Mouse (Mus musculus): ENCODE measurements around the gene Sbpl. TPM values are rescaled to one million over a fixed set of nuclear protein-coding genes. Genes with fewer than 3 reads are reported as not detected.
A peak's percentile ranks its signal among the peaks of the same experiment; 100 is the strongest.

The Sbpl gene
- polyA plus RNA-seq (2014; fragmentation: Nextera tagmentation; extraction: Ambion mirVana), result not detected in 2 replicates

DNA sequence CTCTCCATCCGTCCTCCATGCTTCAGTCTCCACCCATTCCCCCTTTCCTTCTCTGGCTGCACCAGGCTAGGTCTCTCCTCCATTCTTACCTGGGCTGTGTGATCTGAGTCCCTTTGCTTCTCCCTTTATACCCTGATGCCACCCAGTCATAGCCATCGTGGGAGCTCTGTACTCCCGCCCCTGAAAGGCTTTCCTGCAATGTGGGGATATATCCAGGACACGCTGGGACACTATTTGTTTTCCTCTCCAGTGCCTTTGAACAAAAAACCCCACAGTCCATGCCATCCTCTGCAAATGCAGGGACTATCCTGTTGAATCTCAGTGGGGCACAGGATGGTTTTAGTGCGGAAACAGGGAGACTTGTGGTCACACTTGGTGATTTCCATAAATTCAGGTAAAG, at the start of gene Sbpl:
TSS of gene Sbpl (minus strand) at position 101 of the 400 bp plus-strand sequence.
- Histone ChIP-seq H3K27ac (ENCODE audit: low read depth, low read length) (no peak within 1 kb of the TSS), H3K36me3 (ENCODE audit: control insufficient read depth, insufficient read depth, low read length) (no peaks in the 10 kb centered on the region), H3K27me3 (ENCODE audit: control insufficient read depth, insufficient read depth, low read length) (no peaks in the 10 kb centered on the region), H3K9me3 (ENCODE audit: control insufficient read depth, low read length) (no peaks in the 10 kb centered on the region), H3K4me2 (replicated peaks; ENCODE audit: low read depth, low read length) (no peak within 1 kb of the TSS), H3K4me3 (ENCODE audit: low read depth, low read length) (no peak within 1 kb of the TSS), H3K9ac (ENCODE audit: low read depth, low read length) (no peak within 1 kb of the TSS), H3K4me1 (replicated peaks; ENCODE audit: control insufficient read depth, insufficient read depth, low read length) (no peaks in the 10 kb centered on the region)
- WGBS, result 77% methylated on average over 5 of the region's 5 CpGs
- DNase-seq (ENCODE audit: low spot score), result no peak
- no peak for ATAC-seq (ENCODE audit: low FRiP score)

DNA sequence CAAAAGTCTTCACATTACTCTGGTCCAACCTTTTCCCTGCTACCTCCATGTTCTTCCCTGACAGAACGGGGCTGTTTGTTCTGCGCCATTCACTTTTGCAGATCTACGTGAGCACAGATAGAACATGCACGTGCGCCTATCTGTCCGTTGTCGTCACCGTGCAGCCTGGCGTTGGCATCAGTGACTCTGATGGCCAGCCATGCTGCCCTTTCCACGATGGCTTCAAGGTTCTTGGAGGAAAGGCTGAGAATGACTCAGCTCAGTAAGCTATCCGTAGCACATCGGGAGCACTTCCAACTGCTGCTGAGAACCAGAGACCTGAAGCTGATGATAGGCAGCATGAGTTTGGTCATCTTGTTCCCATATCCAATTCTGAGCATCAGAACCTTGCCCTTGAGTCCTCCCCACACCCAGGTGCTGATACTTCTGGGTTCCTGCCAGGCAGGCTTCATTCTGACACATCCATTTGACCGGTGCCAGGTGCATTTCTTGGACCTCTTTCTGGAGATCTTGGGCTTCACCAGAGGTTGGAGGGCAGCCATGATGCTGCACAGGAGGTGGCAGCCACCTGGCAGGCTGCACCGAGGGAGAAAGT, 49.1 kb upstream of the Sbpl start:
- H3K4me3 ChIP-seq (ENCODE audit: low read depth, low read length), result no peak overlapping the region
- H3K9me3 ChIP-seq (ENCODE audit: control insufficient read depth, low read length), result no peaks in the 10 kb centered on the region
- no peak for DNase-seq (ENCODE audit: low spot score)
- no peak for ATAC-seq (ENCODE audit: low FRiP score)
- H3K4me2 ChIP-seq (replicated peaks; ENCODE audit: low read depth, low read length), result no peak overlapping the region
- no peak overlapping the region for H3K27ac ChIP-seq (ENCODE audit: low read depth, low read length)
- H3K4me1 ChIP-seq (replicated peaks; ENCODE audit: control insufficient read depth, insufficient read depth, low read length), result no peaks in the 10 kb centered on the region
- no peaks in the 10 kb centered on the region for H3K36me3 ChIP-seq (ENCODE audit: control insufficient read depth, insufficient read depth, low read length)
- H3K9ac ChIP-seq (ENCODE audit: low read depth, low read length), result no peak overlapping the region
- 92% methylated on average over 14 of the region's 14 CpGs for whole genome bisulfite sequencing
- no peaks in the 10 kb centered on the region for H3K27me3 ChIP-seq (ENCODE audit: control insufficient read depth, insufficient read depth, low read length)

DNA sequence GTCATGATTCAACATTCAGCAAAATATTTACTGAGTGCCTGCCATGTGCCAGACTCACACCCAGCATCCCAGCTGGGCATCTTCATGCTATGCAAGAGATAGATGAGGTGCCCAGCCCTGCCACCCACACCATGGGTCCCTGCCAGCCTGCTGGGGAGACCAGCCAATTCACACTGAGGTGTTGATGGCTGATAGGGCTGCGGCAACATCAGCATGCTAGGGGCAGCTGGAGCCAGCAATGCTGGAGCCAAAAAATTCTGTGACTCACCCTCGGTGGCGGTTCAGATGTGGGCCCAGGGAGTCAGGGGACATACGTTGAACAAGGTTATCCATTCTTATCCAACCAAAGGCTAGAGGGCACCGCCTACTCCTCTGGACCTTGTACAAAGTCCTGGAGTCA, 45.3 kb upstream of the Sbpl start:
- DNase-seq (ENCODE audit: low spot score), result no peak

GRCm38 (mm10) chr17:23998383-23998782, 43.3 kb upstream of the Sbpl start:
- 76% methylated on average over 6 of the region's 6 CpGs for WGBS
- H3K27me3 ChIP-seq (ENCODE audit: control insufficient read depth, insufficient read depth, low read length), result no peaks in the 10 kb centered on the region; the same call in 1 of the 2 replicates
- no peak overlapping the region for H3K9ac ChIP-seq (ENCODE audit: low read depth, low read length)
- no peak overlapping the region for H3K4me3 ChIP-seq (ENCODE audit: low read depth, low read length)
- no peaks in the 10 kb centered on the region for H3K36me3 ChIP-seq (ENCODE audit: control insufficient read depth, insufficient read depth, low read length)
- no peak for DNase-seq (ENCODE audit: low spot score)
- H3K4me2 ChIP-seq (replicated peaks; ENCODE audit: low read depth, low read length), result no peak overlapping the region
- no peak for ATAC-seq (ENCODE audit: low FRiP score)
- no peaks in the 10 kb centered on the region for H3K9me3 ChIP-seq (ENCODE audit: control insufficient read depth, low read length)
- no peak overlapping the region for H3K27ac ChIP-seq (ENCODE audit: low read depth, low read length)
- no peaks in the 10 kb centered on the region for H3K4me1 ChIP-seq (replicated peaks; ENCODE audit: control insufficient read depth, insufficient read depth, low read length)

More for the DNA sequence above, 45.3 kb upstream of the Sbpl start:
- no peak for ATAC-seq (ENCODE audit: low FRiP score)
- no peak overlapping the region for H3K9ac ChIP-seq (ENCODE audit: low read depth, low read length)
- H3K4me1 ChIP-seq (replicated peaks; ENCODE audit: control insufficient read depth, insufficient read depth, low read length), result no peaks in the 10 kb centered on the region
- H3K27me3 ChIP-seq (ENCODE audit: control insufficient read depth, insufficient read depth, low read length), result no peaks in the 10 kb centered on the region
- 69% methylated on average over 5 of the region's 5 CpGs for WGBS
- H3K36me3 ChIP-seq (ENCODE audit: control insufficient read depth, insufficient read depth, low read length), result no peaks in the 10 kb centered on the region
- H3K4me2 ChIP-seq (replicated peaks; ENCODE audit: low read depth, low read length), result no peak overlapping the region
- H3K9me3 ChIP-seq (ENCODE audit: control insufficient read depth, low read length), result no peaks in the 10 kb centered on the region
- no peak overlapping the region for H3K4me3 ChIP-seq (ENCODE audit: low read depth, low read length)
- no peak overlapping the region for H3K27ac ChIP-seq (ENCODE audit: low read depth, low read length)

DNA sequence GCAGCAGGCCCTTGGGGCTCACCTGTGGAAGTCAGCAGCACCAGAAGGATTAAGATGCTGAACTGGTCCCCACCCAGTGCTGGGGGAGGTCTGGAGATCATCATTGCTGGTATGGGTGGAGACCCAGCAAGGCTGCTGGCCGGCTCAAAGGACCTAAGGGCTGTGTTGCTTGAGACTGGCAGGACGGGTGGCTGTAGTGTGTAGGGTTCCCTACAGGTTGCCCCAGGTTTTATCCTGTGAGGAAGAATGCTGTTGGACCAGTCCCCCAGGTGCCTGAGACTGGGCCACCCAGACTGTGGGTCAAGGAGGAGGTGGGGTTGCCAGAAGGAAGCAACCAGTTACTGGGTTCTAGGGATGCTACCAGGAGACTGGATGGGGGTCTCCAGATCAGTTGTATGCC, 42.8 kb upstream of the Sbpl start, which contains the start of gene Prss22:
TSS of gene Prss22 (minus strand) at position 200 of the 400 bp plus-strand sequence.
- no peaks in the 10 kb centered on the region; the same call in 1 of the 2 replicates for H3K27me3 ChIP-seq (ENCODE audit: control insufficient read depth, insufficient read depth, low read length)
- 56% methylated on average over 2 of the region's 2 CpGs for WGBS
- H3K9me3 ChIP-seq (ENCODE audit: control insufficient read depth, low read length), result no peaks in the 10 kb centered on the region
- no peaks in the 10 kb centered on the region for H3K4me1 ChIP-seq (replicated peaks; ENCODE audit: control insufficient read depth, insufficient read depth, low read length)
- H3K4me2 ChIP-seq (replicated peaks; ENCODE audit: low read depth, low read length), result no peak within 1 kb of the TSS
- H3K9ac ChIP-seq (ENCODE audit: low read depth, low read length), result no peak within 1 kb of the TSS
- H3K27ac ChIP-seq (ENCODE audit: low read depth, low read length), result no peak within 1 kb of the TSS
- ATAC-seq (ENCODE audit: low FRiP score), result no peak
- no peaks in the 10 kb centered on the region for H3K36me3 ChIP-seq (ENCODE audit: control insufficient read depth, insufficient read depth, low read length)
- no peak within 1 kb of the TSS for H3K4me3 ChIP-seq (ENCODE audit: low read depth, low read length)
- no peak for DNase-seq (ENCODE audit: low spot score)

DNA sequence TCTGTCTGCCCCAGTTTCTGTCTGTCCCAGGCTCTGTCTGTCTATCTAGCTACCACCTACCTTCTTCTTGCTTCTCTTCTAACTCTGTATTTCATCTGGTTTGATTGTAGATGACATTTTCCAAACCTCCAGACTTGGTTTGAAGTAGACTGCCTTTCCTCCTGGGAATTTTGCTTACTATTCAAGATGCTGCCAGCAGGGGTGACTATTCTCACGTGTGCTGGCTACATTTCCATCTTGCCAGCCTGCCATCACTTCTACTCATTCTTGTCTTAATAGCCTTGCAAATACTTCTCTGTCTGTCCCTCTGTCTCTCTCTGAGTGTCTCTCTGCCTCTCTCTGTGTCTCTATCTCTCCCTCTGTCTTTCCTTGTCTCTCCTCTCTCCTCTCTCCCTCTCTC, 40.3 kb upstream of the Sbpl start:
- Histone ChIP-seq H3K4me2 (replicated peaks; ENCODE audit: low read depth, low read length) (no peak overlapping the region), H3K27ac (ENCODE audit: low read depth, low read length) (no peak overlapping the region), H3K4me1 (replicated peaks; ENCODE audit: control insufficient read depth, insufficient read depth, low read length) (no peaks in the 10 kb centered on the region), H3K27me3 (ENCODE audit: control insufficient read depth, insufficient read depth, low read length) (no peaks in the 10 kb centered on the region; the same call in 1 of the 2 replicates), H3K4me3 (ENCODE audit: low read depth, low read length) (no peak overlapping the region), H3K36me3 (ENCODE audit: control insufficient read depth, insufficient read depth, low read length) (no peaks in the 10 kb centered on the region), H3K9ac (ENCODE audit: low read depth, low read length) (no peak overlapping the region), H3K9me3 (ENCODE audit: control insufficient read depth, low read length) (no peaks in the 10 kb centered on the region)
- DNase-seq (ENCODE audit: low spot score), result no peak
- WGBS, result 41% methylated on average over 1 of the region's 1 CpGs
- ATAC-seq (ENCODE audit: low FRiP score), result no peak

DNA sequence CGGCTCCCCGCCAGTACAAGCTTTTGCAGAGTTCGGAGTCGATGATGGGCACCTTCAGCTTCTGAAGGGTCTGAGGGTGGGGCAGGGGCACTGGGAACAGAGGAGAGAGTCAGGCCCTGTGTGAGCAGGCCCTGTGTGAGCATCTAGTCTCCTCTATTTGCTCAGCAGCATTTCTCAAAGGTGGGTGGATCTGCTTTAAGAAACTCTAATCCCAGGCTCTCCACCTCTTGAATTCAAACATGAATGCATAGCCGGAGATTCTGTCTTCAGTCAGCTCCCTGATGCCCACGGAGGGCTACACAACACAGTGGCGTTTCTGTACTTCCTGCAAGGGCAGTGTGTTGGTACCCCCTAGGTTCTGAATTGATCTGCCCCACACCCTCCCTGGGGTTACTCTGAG, 39.6 kb upstream of the Sbpl start:
- no peaks in the 10 kb centered on the region for H3K9me3 ChIP-seq (ENCODE audit: control insufficient read depth, low read length)
- no peak overlapping the region for H3K4me3 ChIP-seq (ENCODE audit: low read depth, low read length)
- no peak overlapping the region for H3K9ac ChIP-seq (ENCODE audit: low read depth, low read length)
- DNase-seq (ENCODE audit: low spot score), result no peak
- H3K36me3 ChIP-seq (ENCODE audit: control insufficient read depth, insufficient read depth, low read length), result no peaks in the 10 kb centered on the region
- H3K27me3 ChIP-seq (ENCODE audit: control insufficient read depth, insufficient read depth, low read length), result no peaks in the 10 kb centered on the region; the same call in 1 of the 2 replicates
- no peaks in the 10 kb centered on the region for H3K4me1 ChIP-seq (replicated peaks; ENCODE audit: control insufficient read depth, insufficient read depth, low read length)
- WGBS, result 70% methylated on average over 7 of the region's 7 CpGs
- ATAC-seq (ENCODE audit: low FRiP score), result no peak
- no peak overlapping the region for H3K4me2 ChIP-seq (replicated peaks; ENCODE audit: low read depth, low read length)
- H3K27ac ChIP-seq (ENCODE audit: low read depth, low read length), result no peak overlapping the region

- H3K4me1 ChIP-seq (replicated peaks; ENCODE audit: control insufficient read depth, insufficient read depth, low read length), result no peaks in the 10 kb centered on the region
- no peaks in the 10 kb centered on the region for H3K36me3 ChIP-seq (ENCODE audit: control insufficient read depth, insufficient read depth, low read length)
- 10% methylated on average over 31 of the region's 31 CpGs for WGBS
- H3K4me2 ChIP-seq (replicated peaks; ENCODE audit: low read depth, low read length), result peak overlapping the region; percentile 36
- ATAC-seq (ENCODE audit: low FRiP score) (peak; percentile 85), DNase-seq (ENCODE audit: low spot score) (peak; percentile 97)
- peak overlapping the region; percentile 25; the same call in 1 of the 2 replicates for H3K9ac ChIP-seq (ENCODE audit: low read depth, low read length)
- H3K4me3 ChIP-seq (ENCODE audit: low read depth, low read length), result no peak overlapping the region
- H3K9me3 ChIP-seq (ENCODE audit: control insufficient read depth, low read length), result no peaks in the 10 kb centered on the region
- H3K27ac ChIP-seq (ENCODE audit: low read depth, low read length), result no peak overlapping the region
- H3K27me3 ChIP-seq (ENCODE audit: control insufficient read depth, insufficient read depth, low read length), result no peaks in the 10 kb centered on the region; the same call in 1 of the 2 replicates
These were observed 38.7 kb upstream of the Sbpl start for GRCm38 (mm10) chr17:23993559-23994428.

Data from hindbrain, embryonic 11.5 days (tissue).